Mouse (Mus musculus): Measurements from ENCODE around the gene Tbxas1.
A peak's percentile ranks its signal among the peaks of the same experiment; 100 is the strongest.

Tbxas1 gene

DNA sequence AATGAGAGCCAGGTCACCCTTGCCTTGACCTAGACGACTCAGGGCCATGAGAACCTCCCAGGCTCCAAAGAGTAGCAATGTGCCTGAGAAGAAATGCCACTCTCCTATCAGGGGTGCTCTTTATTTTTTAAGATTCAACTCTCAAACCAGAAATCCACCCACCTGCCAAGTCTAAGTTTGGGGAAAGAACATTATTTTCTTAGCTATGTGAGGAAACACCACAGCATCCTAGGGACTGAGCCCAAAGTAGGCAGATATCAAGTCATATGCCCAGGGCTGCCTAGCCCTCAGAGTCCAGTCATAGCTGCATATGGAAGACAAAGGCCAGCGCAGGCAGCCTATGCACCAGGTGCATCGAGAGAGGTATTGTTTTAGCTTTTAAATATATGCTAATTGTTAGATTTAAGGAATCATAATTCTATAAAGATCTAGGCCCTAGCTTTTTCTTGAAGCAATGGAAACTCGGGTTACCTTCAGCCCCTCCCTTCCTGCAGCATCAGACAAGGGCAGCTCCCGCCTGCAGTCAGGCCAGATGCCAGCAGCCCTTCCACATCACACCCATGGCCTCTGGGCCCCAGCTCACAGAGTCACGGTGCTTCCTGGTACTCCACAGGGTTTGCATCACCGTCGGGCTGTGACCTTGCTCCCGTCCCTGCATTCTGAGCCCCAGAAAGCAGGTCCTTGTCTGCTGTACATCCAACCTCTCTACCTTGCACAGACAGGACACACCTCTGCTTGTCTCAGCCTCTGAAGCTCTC is 176.8 kb downstream of the Tbxas1 start:
- no peak for DNase-seq (ENCODE audit: low spot score)

DNA sequence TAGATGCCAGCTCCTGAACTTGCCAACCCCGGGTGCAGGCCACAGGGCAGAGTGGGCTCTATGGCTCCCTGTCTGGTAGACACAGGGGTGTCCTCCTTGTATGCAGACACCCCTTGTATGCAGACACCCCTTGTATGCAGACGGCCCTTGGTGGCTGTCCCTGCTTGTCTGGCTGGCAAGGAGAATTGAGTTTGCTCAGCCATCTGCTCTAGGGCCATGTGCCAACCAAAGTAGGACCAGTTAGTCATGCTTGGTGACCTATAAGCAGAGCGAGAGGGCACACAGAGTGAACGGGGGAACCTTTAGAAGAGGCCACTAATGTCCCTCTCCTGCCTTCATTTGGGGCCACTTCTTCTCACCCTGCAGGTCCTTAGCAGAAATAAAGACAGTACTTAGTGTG is 177.4 kb downstream of the Tbxas1 start:
- no peak for DNase-seq (ENCODE audit: low spot score)

DNA sequence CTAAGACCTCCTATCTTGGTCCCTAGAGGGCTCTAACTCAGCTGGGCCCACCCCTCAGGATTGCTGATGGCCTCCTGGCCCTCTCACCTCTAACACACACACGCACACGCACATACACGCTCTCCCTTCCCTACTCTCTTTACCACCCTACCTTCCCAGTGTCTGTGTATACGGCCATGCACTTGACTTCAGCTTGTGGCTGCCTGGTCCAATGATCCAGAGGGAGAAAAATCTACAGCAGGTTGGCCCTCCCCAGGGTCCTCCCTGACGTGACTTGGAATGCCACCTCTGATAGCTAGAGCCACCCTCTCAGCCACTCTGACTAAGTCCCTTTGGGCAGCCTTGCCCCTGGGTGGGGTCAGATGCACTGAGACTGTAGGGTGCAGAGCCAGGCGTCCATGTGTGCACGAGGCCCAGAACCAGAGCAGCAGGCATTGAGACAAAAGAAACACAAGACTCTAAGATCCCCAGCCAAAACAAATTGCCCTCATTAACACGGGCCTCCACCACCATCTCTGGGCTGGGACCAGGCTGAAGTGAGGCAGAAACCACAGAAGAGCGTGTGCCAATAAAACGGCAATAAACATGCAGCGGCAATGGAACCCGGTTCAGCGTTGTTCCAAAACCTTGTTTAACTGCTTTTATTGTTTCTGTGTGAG is 179.1 kb downstream of the Tbxas1 start:
- no peak for DNase-seq (ENCODE audit: low spot score)

DNA sequence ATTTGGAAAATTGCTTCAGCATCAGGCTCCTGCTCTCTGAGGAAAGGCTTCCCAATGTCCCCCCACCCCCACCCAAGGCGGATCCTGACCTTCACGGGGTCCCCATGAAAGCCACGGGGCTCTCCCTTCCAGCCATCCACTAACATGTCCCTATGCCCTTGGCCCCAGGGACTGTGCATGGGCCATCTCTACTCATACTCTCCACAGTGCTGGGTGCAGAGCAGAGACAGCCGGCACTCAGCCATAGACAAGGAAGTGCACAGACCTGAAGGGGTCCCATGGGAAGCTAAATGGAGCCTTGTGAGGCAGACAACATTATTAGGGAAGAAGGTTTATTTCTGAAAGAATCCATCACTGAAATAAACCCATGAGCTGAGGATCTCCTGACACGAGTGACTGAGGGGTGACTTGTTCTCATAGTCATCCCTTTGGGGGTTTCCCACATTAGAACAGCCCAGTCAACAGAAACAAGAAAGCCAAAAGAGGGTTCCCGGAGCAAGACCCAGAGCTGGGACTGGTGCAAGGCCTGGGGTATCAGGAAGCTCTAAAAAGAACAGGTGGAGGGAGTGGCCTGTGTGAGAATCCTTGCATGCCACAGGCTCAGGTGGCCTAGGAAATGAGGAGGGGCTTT is 179.8 kb downstream of the Tbxas1 start:
- no peak for DNase-seq (ENCODE audit: low spot score)

DNA sequence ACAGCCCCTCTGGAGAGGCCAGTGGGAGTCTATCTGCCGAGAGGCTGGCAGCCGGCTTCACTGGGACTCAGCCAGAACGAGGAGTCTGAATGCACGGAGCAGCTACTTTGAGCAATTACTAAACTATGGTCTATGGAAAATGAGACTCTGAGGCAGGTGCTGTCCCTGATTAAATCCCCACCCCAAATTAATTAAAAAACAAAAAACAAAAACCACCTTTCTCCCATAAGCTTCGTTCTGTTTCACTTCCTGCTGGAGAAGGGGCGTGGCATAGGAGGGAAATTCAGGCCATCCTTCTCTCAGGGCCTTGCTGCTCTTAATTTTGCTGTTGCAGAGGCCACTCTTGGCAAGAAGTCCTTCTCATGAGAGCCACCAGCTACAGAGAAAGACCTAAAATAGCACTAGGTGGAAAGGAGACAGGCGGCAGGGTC is 180.6 kb downstream of the Tbxas1 start:
- DNase-seq (ENCODE audit: low spot score) = no peak

DNA sequence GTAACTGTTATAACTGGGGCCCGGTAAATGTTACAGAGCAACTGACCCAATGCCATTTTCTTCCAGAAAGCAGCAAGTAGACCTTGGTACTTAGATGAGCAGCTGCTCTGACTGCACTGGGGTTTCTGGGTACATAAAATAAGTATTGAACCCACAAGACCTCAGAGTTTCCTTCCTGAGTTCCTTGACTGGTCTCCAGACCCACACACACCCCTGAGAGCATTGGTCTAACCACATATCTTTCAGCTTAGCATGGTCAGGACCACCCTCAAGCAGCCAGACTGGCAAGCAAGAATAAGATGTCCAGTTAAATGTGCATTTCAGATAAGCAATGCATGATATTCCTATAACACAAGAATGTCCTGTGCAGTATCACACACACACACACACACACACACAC is 182.0 kb downstream of the Tbxas1 start:
- no peak for DNase-seq (ENCODE audit: low spot score)

- no peak for DNase-seq (ENCODE audit: low spot score)
Measured at GRCm38 (mm10) chr6:39058389-39058788, 183.2 kb downstream of the Tbxas1 start.

GRCm38 (mm10) chr6:39058936-39059335 is 183.7 kb downstream of the Tbxas1 start:
- DNase-seq (ENCODE audit: low spot score) = no peak

DNA sequence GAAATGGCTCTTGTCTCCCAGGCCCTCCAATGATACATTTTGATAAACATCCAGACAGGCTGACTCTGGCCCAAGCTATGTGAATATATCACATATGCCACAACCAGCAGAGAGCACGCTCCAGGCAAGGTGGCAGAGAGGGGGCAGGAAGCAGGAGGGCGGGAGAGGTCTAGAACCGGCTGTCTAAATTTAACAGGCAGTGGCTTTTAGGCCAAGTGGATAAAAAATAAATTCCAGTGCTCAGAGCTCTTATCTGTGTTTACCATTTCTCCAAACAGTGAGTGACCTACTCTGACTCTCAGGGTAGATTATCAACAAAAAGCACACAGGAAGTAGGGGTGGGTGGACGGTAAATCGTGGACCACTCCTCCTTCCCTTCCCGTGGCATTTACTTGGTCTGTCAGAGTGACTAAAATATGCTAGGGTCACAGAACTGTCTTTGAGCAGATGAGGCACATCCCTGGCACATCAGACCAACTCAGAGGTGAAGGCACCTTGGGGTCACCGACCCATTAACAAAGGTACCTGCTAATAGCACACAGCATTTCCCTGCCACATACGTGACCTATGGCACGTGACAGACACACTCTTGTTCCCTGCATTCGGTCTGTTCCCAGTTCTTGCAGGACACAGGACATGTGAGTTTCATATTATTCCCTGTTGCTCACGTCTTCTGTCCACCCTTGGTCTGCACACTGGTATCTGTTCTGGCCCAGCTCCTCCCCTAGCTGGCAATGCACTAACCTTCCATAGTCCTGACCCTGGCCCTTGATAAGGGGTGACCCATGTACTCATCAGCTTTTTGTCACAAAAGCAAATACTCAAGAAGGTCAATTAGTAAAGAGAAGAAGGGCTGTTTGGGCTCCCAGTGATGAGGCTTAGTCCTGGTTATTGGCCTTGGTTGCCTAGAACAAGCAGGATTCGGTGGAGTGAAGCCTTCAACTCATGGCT is 184.6 kb downstream of the Tbxas1 start:
- DNase-seq (ENCODE audit: low spot score) = peak; percentile 17

GRCm38 (mm10) chr6:39061180-39061579 is 186.0 kb downstream of the Tbxas1 start:
- DNase-seq (ENCODE audit: low spot score) = no peak

- no peak for DNase-seq (ENCODE audit: low spot score)
Measured at GRCm38 (mm10) chr6:39063541-39063940, 188.3 kb downstream of the Tbxas1 start.

- DNase-seq (ENCODE audit: low spot score) = peak; percentile 93
Measured at GRCm38 (mm10) chr6:39066935-39067578, 191.9 kb downstream of the Tbxas1 start.

DNA sequence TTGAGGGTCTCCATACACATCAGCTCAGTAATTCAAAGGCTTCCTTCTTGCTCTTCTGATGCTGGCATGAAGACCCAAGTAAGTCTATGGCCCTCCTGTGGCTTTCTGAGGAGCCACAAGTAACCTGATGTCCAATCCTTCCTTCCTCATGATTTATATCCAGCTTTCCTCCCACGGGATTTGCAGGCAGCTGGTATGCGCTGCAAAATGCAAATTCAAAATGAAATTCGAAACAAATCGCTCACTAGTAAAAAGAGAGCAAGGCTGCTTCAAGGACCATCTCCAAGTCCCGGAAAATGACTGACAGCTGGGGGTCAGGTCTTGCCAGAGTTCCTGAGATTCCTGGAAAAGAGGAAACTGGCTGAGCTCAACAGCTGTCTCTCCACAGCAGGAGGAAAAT is 197.5 kb downstream of the Tbxas1 start:
- peak; percentile 9 for DNase-seq (ENCODE audit: low spot score)

- DNase-seq (ENCODE audit: low spot score) = no peak
Measured at GRCm38 (mm10) chr6:39074186-39074585, 199.0 kb downstream of the Tbxas1 start.

DNA sequence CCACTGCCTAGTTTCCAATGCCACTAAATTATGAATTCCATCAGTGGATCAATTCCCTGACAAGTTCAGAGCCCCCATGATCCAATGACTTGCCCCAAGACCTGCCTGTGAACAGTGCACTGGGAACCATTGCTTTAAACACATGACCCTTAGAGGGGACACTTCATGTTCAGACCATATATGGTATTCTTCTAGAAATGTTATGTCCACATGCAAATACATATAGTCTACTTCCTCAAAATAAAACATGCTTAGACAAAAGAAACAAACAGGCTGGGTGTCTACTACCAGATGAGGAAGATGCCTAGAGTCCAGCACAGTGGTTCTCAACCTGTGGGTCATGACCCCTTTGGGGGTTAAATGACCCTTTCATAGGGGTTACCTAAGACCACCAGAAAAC is 201.3 kb downstream of the Tbxas1 start:
- DNase-seq (ENCODE audit: low spot score) = no peak

DNA sequence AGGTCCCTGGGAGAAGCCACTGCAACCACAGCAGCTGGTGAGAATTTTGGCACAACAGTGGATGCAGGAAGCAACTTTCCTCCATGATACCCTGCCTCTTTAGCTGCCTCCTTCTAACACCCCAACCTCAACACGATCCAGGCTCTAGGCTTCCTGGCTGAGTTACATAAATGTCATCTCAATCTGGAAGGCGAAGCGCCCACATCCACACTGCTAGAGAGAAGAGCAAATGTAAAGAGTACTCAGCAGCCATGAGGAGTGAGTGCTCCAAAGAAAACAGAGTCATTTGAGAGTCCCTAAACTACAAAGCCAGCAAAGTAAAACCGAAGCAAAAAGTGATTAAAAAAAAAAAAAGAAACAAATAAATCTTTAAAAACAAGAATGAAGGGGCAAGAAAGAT is 229.4 kb downstream of the Tbxas1 start:
- no peak for DNase-seq (ENCODE audit: low spot score)

GRCm38 (mm10) chr6:39106812-39107211 is 231.6 kb downstream of the Tbxas1 start:
- peak; percentile 44 for DNase-seq (ENCODE audit: low spot score)

DNA sequence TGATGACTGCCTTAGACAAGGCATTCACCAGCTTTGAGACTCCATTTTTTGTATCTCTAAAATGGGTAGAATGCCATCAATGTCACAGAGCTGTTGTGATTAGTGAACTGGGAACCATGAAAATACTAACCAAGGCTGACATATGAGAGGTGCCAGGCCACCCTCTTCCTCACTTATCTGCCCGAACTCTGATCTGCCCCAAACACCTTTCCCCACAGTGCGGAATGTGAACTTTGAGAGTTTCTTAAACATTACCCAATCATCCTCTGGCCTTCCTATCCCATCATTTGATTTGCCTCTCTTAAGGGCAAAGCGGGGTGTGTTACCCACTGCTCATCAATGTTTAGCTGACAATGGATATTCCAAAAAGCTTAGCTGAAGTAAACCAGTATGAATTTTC is 237.5 kb downstream of the Tbxas1 start:
- no peak for DNase-seq (ENCODE audit: low spot score)

- DNase-seq (ENCODE audit: low spot score) = no peak
Measured at GRCm38 (mm10) chr6:39113141-39113540, 237.9 kb downstream of the Tbxas1 start.

GRCm38 (mm10) chr6:39115438-39115837 is 240.2 kb downstream of the Tbxas1 start:
- no peak for DNase-seq (ENCODE audit: low spot score)
